Mouse (Mus musculus): ENCODE measurements at regions not wholly inside any gene's neighbourhood (a gene's known extent, or its start where the extent isn't known, plus 50 kb on each side); places are given as distances from the start of the nearest gene placed in this dataset.

- DNase-seq: no peak
Measured at GRCm38 (mm10) chr4:131217083-131217482, 272.9 kb downstream of the Matn1 start.

GRCm38 (mm10) chr4:131217571-131218155, 273.5 kb downstream of the Matn1 start:
- no peak for DNase-seq

- DNase-seq: no peak
Measured at GRCm38 (mm10) chr4:131220966-131221365, 276.8 kb downstream of the Matn1 start.

- DNase-seq: no peak
Measured at GRCm38 (mm10) chr4:131230361-131230760, 286.2 kb downstream of the Matn1 start.

GRCm38 (mm10) chr4:131236611-131237031, 292.4 kb downstream of the Matn1 start:
- DNase-seq: no peak

GRCm38 (mm10) chr4:131238591-131238990, 294.4 kb downstream of the Matn1 start:
- DNase-seq: no peak

- DNase-seq: no peak
Measured at GRCm38 (mm10) chr4:131239132-131239531, 294.9 kb downstream of the Matn1 start.

GRCm38 (mm10) chr4:131240457-131240856, 296.3 kb downstream of the Matn1 start:
- no peak for DNase-seq

GRCm38 (mm10) chr4:131242250-131242649, 298.1 kb downstream of the Matn1 start:
- no peak for DNase-seq

GRCm38 (mm10) chr4:131243744-131244387, 299.7 kb downstream of the Matn1 start:
- no peak for DNase-seq

- DNase-seq: peak in 1 of 2 experiments; percentile 6
Measured at GRCm38 (mm10) chr4:131252602-131253442, 308.6 kb downstream of the Matn1 start.

- no peak for DNase-seq
Measured at GRCm38 (mm10) chr4:131253443-131253817, 309.2 kb downstream of the Matn1 start.

GRCm38 (mm10) chr4:131254243-131254642, 310.1 kb downstream of the Matn1 start:
- DNase-seq: no peak

- DNase-seq: no peak
Measured at GRCm38 (mm10) chr4:131254691-131255090, 310.5 kb downstream of the Matn1 start.

- no peak for DNase-seq
Measured at GRCm38 (mm10) chr4:131261236-131261635, 317.1 kb downstream of the Matn1 start.

- DNase-seq: no peak
Measured at GRCm38 (mm10) chr4:131262909-131263308, 318.7 kb downstream of the Matn1 start.

GRCm38 (mm10) chr4:131266764-131267163, 322.6 kb downstream of the Matn1 start:
- DNase-seq: no peak

- no peak for DNase-seq
Measured at GRCm38 (mm10) chr4:131267760-131268159, 323.6 kb downstream of the Matn1 start.

- DNase-seq: no peak
Measured at GRCm38 (mm10) chr4:131270192-131270591, 326.0 kb downstream of the Matn1 start.

GRCm38 (mm10) chr4:131272060-131272459, 327.9 kb downstream of the Matn1 start:
- DNase-seq: no peak

- no peak for DNase-seq
Measured at GRCm38 (mm10) chr4:131293560-131293959, 349.4 kb downstream of the Matn1 start.

GRCm38 (mm10) chr4:131298011-131298674, 354.0 kb downstream of the Matn1 start:
- DNase-seq: no peak

GRCm38 (mm10) chr4:131303936-131304335, 359.8 kb downstream of the Matn1 start:
- no peak for DNase-seq

Measured in thymus, postnatal 36 days (tissue).